Mouse (Mus musculus): Measurements from ENCODE around the gene Mob3c. TPM values are rescaled to one million over a fixed set of nuclear protein-coding genes. Genes with fewer than 3 reads are reported as not detected.

Mob3c gene
- total RNA-seq (2021), result 1 to 10 TPM; 4.0 to 6.7 TPM
- long read RNA-seq, experiment 1, partial matches to known transcripts, result 1 of 1 reads
- long read RNA-seq, experiment 1, other reads (novel, unspliced or antisense), result 0 of 1 reads
- long read RNA-seq, experiment 2, partial matches to known transcripts, result 3 of 5 reads
- long read RNA-seq, experiment 2, other reads (novel, unspliced or antisense), result 0 of 5 reads

GRCm38 (mm10) chr4:115827888-115828571 is at the start of gene Mob3c:
Mob3c (plus strand) TSS chr4:115828092.
- DNase-seq (ENCODE audit: low spot score in 2 of 2), result peak; percentile 39 to 69

- peak in 1 of 2 experiments; percentile 36 for DNase-seq (ENCODE audit: low spot score in 2 of 2)
Measured at GRCm38 (mm10) chr4:115780269-115780668, 47.6 kb upstream of the Mob3c start.

- DNase-seq (ENCODE audit: low spot score in 2 of 2), result no peak
Measured at GRCm38 (mm10) chr4:115780918-115781317, 47.0 kb upstream of the Mob3c start, which contains the start of gene Tex38. Tex38 (minus strand) TSS chr4:115781018.

GRCm38 (mm10) chr4:115782026-115782805 is 45.7 kb upstream of the Mob3c start:
- no peak for DNase-seq (ENCODE audit: low spot score in 2 of 2)

- peak; percentile 83 to 85 for DNase-seq (ENCODE audit: low spot score in 2 of 2)
Measured at GRCm38 (mm10) chr4:115784769-115785510, 43.0 kb upstream of the Mob3c start, which contains the start of gene Atpaf1. Atpaf1 (plus strand) TSS chr4:115784812.

- DNase-seq (ENCODE audit: low spot score in 2 of 2), result no peak
Measured at GRCm38 (mm10) chr4:115785511-115786034, 42.3 kb upstream of the Mob3c start.

- no peak for DNase-seq (ENCODE audit: low spot score in 2 of 2)
Measured at GRCm38 (mm10) chr4:115790864-115791263, 37.0 kb upstream of the Mob3c start.

GRCm38 (mm10) chr4:115795360-115795759 is 32.5 kb upstream of the Mob3c start:
- DNase-seq (ENCODE audit: low spot score in 2 of 2), result no peak

GRCm38 (mm10) chr4:115799981-115800380 is 27.9 kb upstream of the Mob3c start:
- DNase-seq (ENCODE audit: low spot score in 2 of 2), result no peak

- no peak for DNase-seq (ENCODE audit: low spot score in 2 of 2)
Measured at GRCm38 (mm10) chr4:115812326-115812725, 15.6 kb upstream of the Mob3c start.

GRCm38 (mm10) chr4:115815606-115816005 is 12.3 kb upstream of the Mob3c start:
- no peak for DNase-seq (ENCODE audit: low spot score in 2 of 2)

- DNase-seq (ENCODE audit: low spot score in 2 of 2), result no peak
Measured at GRCm38 (mm10) chr4:115820199-115820598, 7.7 kb upstream of the Mob3c start.

- DNase-seq (ENCODE audit: low spot score in 2 of 2), result no peak
Measured at GRCm38 (mm10) chr4:115820944-115821343, 6.9 kb upstream of the Mob3c start.

- DNase-seq (ENCODE audit: low spot score in 2 of 2), result no peak
Measured at GRCm38 (mm10) chr4:115821431-115821830, 6.5 kb upstream of the Mob3c start.

- DNase-seq (ENCODE audit: low spot score in 2 of 2), result no peak
Measured at GRCm38 (mm10) chr4:115821928-115822327, 6.0 kb upstream of the Mob3c start.

- no peak for DNase-seq (ENCODE audit: low spot score in 2 of 2)
Measured at GRCm38 (mm10) chr4:115824178-115824577, 3.7 kb upstream of the Mob3c start.

GRCm38 (mm10) chr4:115825271-115825670 is 2.6 kb upstream of the Mob3c start:
- DNase-seq (ENCODE audit: low spot score in 2 of 2), result no peak

GRCm38 (mm10) chr4:115827066-115827465 is 826 bp upstream of the Mob3c start:
- DNase-seq (ENCODE audit: low spot score in 2 of 2), result no peak

- DNase-seq (ENCODE audit: low spot score in 2 of 2), result no peak
Measured at GRCm38 (mm10) chr4:115827535-115827887, 381 bp upstream of the Mob3c start.

GRCm38 (mm10) chr4:115828572-115828902 is 645 bp downstream of the Mob3c start:
- DNase-seq (ENCODE audit: low spot score in 2 of 2), result no peak

GRCm38 (mm10) chr4:115830491-115830890 is 2.6 kb downstream of the Mob3c start:
- DNase-seq (ENCODE audit: low spot score in 2 of 2), result no peak

Data from left cerebral cortex, adult 18-20 months (tissue).